Mouse (Mus musculus): Measurements from ENCODE around the gene Gm5934.
"Not testable (repeated sequence)": the region's sequence is repeated elsewhere in the genome, so short reads cannot be mapped to it uniquely, and the experiment has no call there.

Gm5934 gene

DNA sequence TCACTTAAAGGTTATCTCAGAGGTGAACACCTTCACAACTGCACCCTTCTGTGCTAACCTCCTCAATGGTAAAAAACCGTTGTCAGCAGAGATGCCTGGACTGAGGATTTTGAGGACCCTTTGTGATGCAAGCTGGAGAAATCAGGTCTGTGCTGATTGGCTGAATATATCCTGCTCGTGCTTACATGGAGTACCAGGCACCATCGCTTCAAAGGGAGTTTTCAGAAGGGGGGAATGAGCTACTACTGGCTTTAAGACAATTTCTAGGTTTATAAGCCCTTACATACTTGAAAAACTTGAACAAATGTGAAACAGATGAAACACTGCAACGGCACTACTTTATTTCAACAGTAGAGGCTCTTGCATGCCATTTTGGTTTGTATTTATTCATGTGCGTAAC, at the start of gene Gm5934:
Gene Gm5934, minus strand, starts transcription at position 101 of the 400 bp plus-strand sequence.
- not testable (repeated sequence) for DNase-seq (ENCODE audit: low read depth, low spot score)

Data from WW6 (cell line).